Mouse (Mus musculus) liver, postnatal 0 days (tissue): ENCODE results near the gene Ttc28. TPM values are rescaled to one million over a fixed set of nuclear protein-coding genes. Genes with fewer than 3 reads are reported as not detected.

Experiments used
- ATAC-seq: fragments of 200-750 bp; cut with Nextera tagmentation; 2 replicates; pipeline ENCODE4 v1.8.0; 2017; ENCODE audit warnings: mild to moderate bottlenecking, moderate library complexity
- DNase-seq: peaks from one replicate; pipeline ENCODE4 v3.0.0-alpha.2; 2016
- H3K27ac ChIP-seq: fragments of 300-500 bp; sonication (generic); 2 replicates; pipeline ENCODE4 v1.5.1; 2014; ENCODE audit warnings: antibody characterized with exemption, moderate library complexity, mild to moderate bottlenecking, low read depth
- H3K27me3 ChIP-seq: fragments of 300-500 bp; sonication (generic); 2 replicates; pipeline ENCODE4 v1.6.1; 2014; ENCODE audit warnings: low read length, control low read depth, mixed read lengths; ENCODE audit not compliant: insufficient read depth
- H3K36me3 ChIP-seq: fragments of 300-500 bp; sonication (generic); replicated peaks from 2 replicates; pipeline ENCODE4 v1.6.1; 2014; ENCODE audit warnings: mild to moderate bottlenecking, control low read depth, low read length, moderate library complexity, mixed read lengths; ENCODE audit not compliant: insufficient read depth
- H3K4me1 ChIP-seq: fragments of 300-500 bp; sonication (generic); 2 replicates; pipeline ENCODE4 v1.6.1; 2014; ENCODE audit warnings: antibody characterized with exemption, mild to moderate bottlenecking, control low read depth; ENCODE audit not compliant: insufficient read depth
- H3K4me2 ChIP-seq: fragments of 300-500 bp; sonication (generic); 2 replicates; pipeline ENCODE4 v1.6.1; 2014; ENCODE audit warnings: low read depth, mild to moderate bottlenecking, low read length, moderate library complexity, mixed read lengths
- H3K4me3 ChIP-seq: fragments of 300-500 bp; sonication (generic); 2 replicates; pipeline ENCODE4 v1.5.1; 2014; ENCODE audit warnings: low read depth, low read length
- H3K9ac ChIP-seq: fragments of 300-500 bp; sonication (generic); replicated peaks from 2 replicates; pipeline ENCODE4 v1.6.1; 2014; ENCODE audit warnings: mild to moderate bottlenecking, moderate library complexity
- H3K9me3 ChIP-seq: fragments of 300-500 bp; sonication (generic); 2 replicates; pipeline ENCODE4 v1.6.1; 2016; ENCODE audit warnings: mild to moderate bottlenecking, control low read depth, low read length, mixed read lengths
- CTCF ChIP-seq: sonication (generic); IDR thresholded peaks from 2 replicates; pipeline ENCODE4 v1.5.1; 2016; ENCODE audit warnings: antibody characterized with exemption, low read depth
- EP300 ChIP-seq: IDR thresholded peaks from 2 replicates; pipeline ENCODE4 v1.6.1; 2016; ENCODE audit warnings: antibody characterized with exemption, low read depth, mild to moderate bottlenecking
- WGBS: fragments of 180-500 bp; shearing (Covaris S2); extraction: QIAGEN DNeasy Blood & Tissue Kit; methylation state at CpG from one replicate; pipeline ENCODE4 v1.1.7; 2014; ENCODE audit not compliant: insufficient replicate concordance; 5-methylcytosine and 5-hydroxymethylcytosine counted together
- polyA plus RNA-seq: library from polyadenylated mRNA; unstranded; fragments of >200 nt; fragmentation: Nextera tagmentation; extraction: Ambion mirVana; gene quantifications from 2 replicates; pipeline ENCODE4 v1.2.1, GENCODE M21; 2015

The Ttc28 gene
- polyA plus RNA-seq, 1 experiment from 2014 or later, result 0.73 TPM

- peak overlapping the region; percentile 89 for H3K4me2 ChIP-seq
- peak; percentile 49 for DNase-seq
- no peaks in the 10 kb centered on the region for H3K36me3 ChIP-seq
- under 1% methylated on average over 14 of the region's 14 CpGs for WGBS
- no peak overlapping the region for H3K27ac ChIP-seq
- H3K9ac ChIP-seq, result peak overlapping the region; percentile 71
- no peaks in the 10 kb centered on the region for H3K9me3 ChIP-seq
- H3K27me3 ChIP-seq, result peaks cover 21% of the 10 kb centered on the region
- H3K4me3 ChIP-seq, result peak overlapping the region; percentile 59
- ATAC-seq, result peak; percentile 88
- H3K4me1 ChIP-seq, result 0 out of 2 replicates have a peak, but pooled peaks cover 3% of the 10 kb centered on the region
- TF ChIP-seq EP300, result no peak
- no peak for TF ChIP-seq CTCF
Observed at GRCm38 (mm10) chr5:110979861-110980346, 100.3 kb downstream of the Ttc28 start.

GRCm38 (mm10) chr5:110980576-110980975 is 101.0 kb downstream of the Ttc28 start:
- H3K9ac ChIP-seq, result no peak overlapping the region
- TF ChIP-seq EP300, result no peak
- no peak for TF ChIP-seq CTCF

GRCm38 (mm10) chr5:110982436-110982835 is 102.8 kb downstream of the Ttc28 start:
- no peak overlapping the region for H3K27ac ChIP-seq
- H3K36me3 ChIP-seq, result no peaks in the 10 kb centered on the region
- H3K4me1 ChIP-seq, result 0 out of 2 replicates have a peak, but pooled peaks cover 3% of the 10 kb centered on the region
- no peak for DNase-seq
- WGBS, result 64% methylated on average over 3 of the region's 3 CpGs
- no peak overlapping the region for H3K4me3 ChIP-seq
- H3K27me3 ChIP-seq, result peaks cover 21% of the 10 kb centered on the region
- no peak for ATAC-seq
- no peaks in the 10 kb centered on the region for H3K9me3 ChIP-seq
- H3K4me2 ChIP-seq, result no peak overlapping the region
- TF ChIP-seq EP300 (no peak), CTCF (0 out of 2 replicates have a peak, but pooled peaks have one; percentile 20)
- H3K9ac ChIP-seq, result no peak overlapping the region

More at GRCm38 (mm10) chr5:110980576-110980975, 101.0 kb downstream of the Ttc28 start:
- Histone ChIP-seq H3K4me2 (peak overlapping the region; percentile 89), H3K27ac (no peak overlapping the region), H3K27me3 (peaks cover 21% of the 10 kb centered on the region), H3K4me1 (0 out of 2 replicates have a peak, but pooled peaks cover 3% of the 10 kb centered on the region), H3K36me3 (no peaks in the 10 kb centered on the region), H3K4me3 (peak overlapping the region; percentile 59; the same call in 1 of the 2 replicates), H3K9me3 (no peaks in the 10 kb centered on the region)
- no peak for ATAC-seq
- WGBS, result 71% methylated on average over 5 of the region's 5 CpGs
- no peak for DNase-seq

GRCm38 (mm10) chr5:110984136-110984681 is 104.6 kb downstream of the Ttc28 start:
- TF ChIP-seq EP300 (no peak), CTCF (no peak)
- H3K9ac ChIP-seq, result no peak overlapping the region
- H3K36me3 ChIP-seq, result no peaks in the 10 kb centered on the region
- H3K27me3 ChIP-seq, result peaks cover 11% of the 10 kb centered on the region
- no peak overlapping the region for H3K4me3 ChIP-seq
- WGBS, result 69% methylated on average over 6 of the region's 6 CpGs
- ATAC-seq (no peak), DNase-seq (no peak)
- no peak overlapping the region for H3K27ac ChIP-seq
- H3K4me2 ChIP-seq, result no peak overlapping the region
- no peaks in the 10 kb centered on the region for H3K9me3 ChIP-seq
- H3K4me1 ChIP-seq, result no peaks in the 10 kb centered on the region

GRCm38 (mm10) chr5:110996835-110997539 is 117.4 kb downstream of the Ttc28 start:
- Histone ChIP-seq H3K4me2 (no peak overlapping the region), H3K36me3 (no peaks in the 10 kb centered on the region), H3K27me3 (no peaks in the 10 kb centered on the region), H3K9me3 (no peaks in the 10 kb centered on the region), H3K27ac (no peak overlapping the region), H3K9ac (no peak overlapping the region), H3K4me3 (no peak overlapping the region), H3K4me1 (no peaks in the 10 kb centered on the region)
- DNase-seq, result no peak
- WGBS, result 79% methylated on average over 13 of the region's 13 CpGs
- TF ChIP-seq CTCF (no peak), EP300 (no peak)
- ATAC-seq, result no peak

GRCm38 (mm10) chr5:110997692-110998091 is 118.1 kb downstream of the Ttc28 start:
- ATAC-seq (no peak), DNase-seq (no peak)
- no peak overlapping the region for H3K4me2 ChIP-seq
- no peak overlapping the region for H3K9ac ChIP-seq
- no peaks in the 10 kb centered on the region for H3K27me3 ChIP-seq
- H3K9me3 ChIP-seq, result no peaks in the 10 kb centered on the region
- TF ChIP-seq EP300 (no peak), CTCF (no peak)
- WGBS, result 82% methylated on average over 7 of the region's 7 CpGs
- H3K4me1 ChIP-seq, result no peaks in the 10 kb centered on the region
- H3K27ac ChIP-seq, result no peak overlapping the region
- no peak overlapping the region for H3K4me3 ChIP-seq
- no peaks in the 10 kb centered on the region for H3K36me3 ChIP-seq
